ENCODE assay signal across 8 mouse cellular contexts in genomic region chr11:115270148-115270861, GRCm38 (mm10). TPM values are rescaled to one million over a fixed set of nuclear protein-coding genes. Genes with fewer than 3 reads are reported as not detected.
DNase-seq lines count a peak whose midpoint lies in the region; ATAC-seq and TF ChIP-seq lines count a peak whose summit lies in the region.

No protein-coding gene starts in this region.

- H3K4me3 ChIP-seq in ES-E14 (ENCODE audit: insufficient read depth in 1 of 2, low read depth in 1 of 2, low read length in 2 of 2, poor library complexity in 1 of 2, severe bottlenecking in 1 of 2) = no peak overlapping the region
- no peak overlapping the region for H3K4me3 ChIP-seq in heart, postnatal 0 days (ENCODE audit: low read depth, low read length)

- in situ Hi-C loops in ES-E14 (cut with MboI; ENCODE audit: low sequenced_read_pairs in 2 of 2, unreplicated experiment in 2 of 2) = loop anchor here in 1 of 2 experiments (5.0 kb wide), 1 partner anchor 68 kb away; no protein-coding TSS in a partner anchor

- 26% methylated on average over 19 of the region's 19 CpGs for WGBS in heart, postnatal 0 days

- no peak overlapping the region for H3K27ac ChIP-seq in ES-E14 (ENCODE audit: insufficient read depth, low read depth, low read length, poor library complexity, severe bottlenecking)
- H3K27ac ChIP-seq in heart, postnatal 0 days (ENCODE audit: low read depth) = no peak overlapping the region

- peaks cover 0 to 11% of the 10 kb centered on the region in 2 experiments; a peak in 1 of 4 replicates for H3K4me1 ChIP-seq in ES-E14 (ENCODE audit: control insufficient read depth in 2 of 2, insufficient read depth in 2 of 2, low read length in 2 of 2, poor library complexity in 1 of 2)
- peaks cover 9% of the 10 kb centered on the region; the same call in 1 of the 2 replicates for H3K4me1 ChIP-seq in heart, postnatal 0 days (ENCODE audit: control insufficient read depth, insufficient read depth)

- H3K4me2 ChIP-seq in heart, postnatal 0 days (ENCODE audit: low read depth, low read length) = no peak overlapping the region

- DNase-seq in ES-E14 (ENCODE audit: low read depth, low spot score) = peak; percentile 81
- DNase-seq in brain, embryonic 18.5 days (ENCODE audit: low read depth, low spot score) = peak; percentile 45
- peak; percentile 34 for DNase-seq in fibroblast of lung, adult 2 months (ENCODE audit: low read depth)
- DNase-seq in heart, postnatal 0 days (ENCODE audit: low spot score) = peak; percentile 63
- peak; percentile 64 for DNase-seq in layer of hippocampus, adult 9-11 months
- peak; percentile 75 to 87 for DNase-seq in lung, postnatal 4 days
- peak; percentile 82 for DNase-seq in right cerebral cortex, postnatal 25 days
- DNase-seq in yolk sac, embryonic 10.5 days (ENCODE audit: low spot score) = peak; percentile 61

- TF ChIP-seq CTCF in heart, postnatal 0 days (IDR thresholded peaks at IDR 0.05; ENCODE audit: low read depth) = peak; percentile 92

- TF ChIP-seq EP300 in heart, postnatal 0 days (IDR thresholded peaks at IDR 0.05; ENCODE audit: low read depth) = no peak

- peaks cover 34% of the 10 kb centered on the region for H3K27me3 ChIP-seq in heart, postnatal 0 days (ENCODE audit: control insufficient read depth, insufficient read depth, low read length)

- H3K36me3 ChIP-seq in ES-E14 (ENCODE audit: control insufficient read depth, insufficient read depth, low read length, poor library complexity, severe bottlenecking) = peaks cover 8% of the 10 kb centered on the region
- H3K36me3 ChIP-seq in heart, postnatal 0 days (replicated peaks; ENCODE audit: control insufficient read depth, insufficient read depth, low read length) = peaks cover 6% of the 10 kb centered on the region; the same call in 1 of the 2 replicates

- ATAC-seq in heart, postnatal 0 days (ENCODE audit: insufficient read depth, low read depth) = peak; percentile 12; the same call in 1 of the 2 replicates

- no peak overlapping the region for H3K9ac ChIP-seq in ES-E14 (ENCODE audit: insufficient read depth, low read depth, low read length, poor library complexity, severe bottlenecking)
- H3K9ac ChIP-seq in heart, postnatal 0 days (replicated peaks; ENCODE audit: low read depth, low read length) = no peak overlapping the region

- H3K9me3 ChIP-seq in ES-E14 (ENCODE audit: control insufficient read depth, insufficient read depth, low read depth, low read length) = no peaks in the 10 kb centered on the region
- H3K9me3 ChIP-seq in heart, postnatal 0 days (replicated peaks; ENCODE audit: control insufficient read depth, low read length) = no peaks in the 10 kb centered on the region

TF ChIP-seq in ES-E14, 5 proteins besides CTCF, POLR2A, EP300 and RAD21:
- TF ChIP-seq ZNF384 (IDR thresholded peaks at IDR 0.05; ENCODE audit: low read depth, low read length) = 0 out of 2 replicates have a peak, but pooled peaks have one; percentile 29
- peak; percentile 87; the same call in 1 of the 2 replicates for TF ChIP-seq ZC3H11A (IDR thresholded peaks at IDR 0.05; ENCODE audit: borderline replicate concordance, low read depth, low read length)
- TF ChIP-seq HCFC1 (IDR thresholded peaks at IDR 0.05; ENCODE audit: borderline replicate concordance, insufficient read depth, low read length) = no peak
TF ChIP-seq in ES-E14: peak in this region for 2.

RNA-seq across cellular contexts. Expression of gene Grin2c, which starts 3.3 kb away (rescaled TPM):
- 0.21 and 0.22 TPM in 2 replicates for total RNA-seq in ES-E14 (2012; rRNA removed)
- total RNA-seq in heart, postnatal 0 days (2014; rRNA removed; ENCODE audit: low replicate concordance) = 0.15 and 1.6 TPM in 2 replicates
- polyA plus RNA-seq in heart, postnatal 0 days (2015; fragmentation: Nextera tagmentation; extraction: Ambion mirVana) = not detected in 2 replicates

RNA-seq across cellular contexts. Expression of gene Fdxr, which starts 6.5 kb away (rescaled TPM):
- total RNA-seq in ES-E14 (2012; rRNA removed) = 12.1 and 21.0 TPM in 2 replicates
- 13.8 and 18.2 TPM in 2 replicates for total RNA-seq in heart, postnatal 0 days (2014; rRNA removed; ENCODE audit: low replicate concordance)
- 9.6 and 10.1 TPM in 2 replicates for polyA plus RNA-seq in heart, postnatal 0 days (2015; fragmentation: Nextera tagmentation; extraction: Ambion mirVana)

RNA-seq across cellular contexts. Expression of gene Fads6, which starts 27.2 kb away (rescaled TPM):
- total RNA-seq in ES-E14 (2012; rRNA removed) = 2.1 and 3.7 TPM in 2 replicates
- 2.9 and 3.5 TPM in 2 replicates for total RNA-seq in heart, postnatal 0 days (2014; rRNA removed; ENCODE audit: low replicate concordance)
- 0.33 and 0.34 TPM in 2 replicates for polyA plus RNA-seq in heart, postnatal 0 days (2015; fragmentation: Nextera tagmentation; extraction: Ambion mirVana)

RNA-seq across cellular contexts. Expression of gene Otop2, which starts 36.7 kb away (rescaled TPM):
- 0.18 and 0.21 TPM in 2 replicates for total RNA-seq in ES-E14 (2012; rRNA removed)
- total RNA-seq in heart, postnatal 0 days (2014; rRNA removed; ENCODE audit: low replicate concordance) = 0.12 TPM in 1 of 2 replicates, not detected in the other
- polyA plus RNA-seq in heart, postnatal 0 days (2015; fragmentation: Nextera tagmentation; extraction: Ambion mirVana) = not detected in 2 replicates

RNA-seq across cellular contexts. Expression of gene Ush1g, which starts 51.5 kb away (rescaled TPM):
- total RNA-seq in ES-E14 (2012; rRNA removed) = 0.11 TPM in 1 of 2 replicates, not detected in the other
- total RNA-seq in heart, postnatal 0 days (2014; rRNA removed; ENCODE audit: low replicate concordance) = 0.31 TPM in 1 of 2 replicates, not detected in the other
- polyA plus RNA-seq in heart, postnatal 0 days (2015; fragmentation: Nextera tagmentation; extraction: Ambion mirVana) = 0.03 and 0.05 TPM in 2 replicates
